Mouse (Mus musculus) thymus, adult 2 months (tissue): ENCODE measurements around the gene Gpr107.

Source experiments
- CTCF ChIP-seq: fragments of 200-500 bp; IDR thresholded peaks from 2 replicates; pipeline ENCODE4 v1.5.1; 2012; ENCODE audit warnings: mild to moderate bottlenecking, control low read depth, low read length, moderate library complexity, borderline replicate concordance; ENCODE audit not compliant: control insufficient read depth, poor library complexity, insufficient read depth; ENCODE audit errors: extremely low read depth
- POLR2A ChIP-seq: fragments of 200-500 bp; IDR thresholded peaks from 2 replicates; pipeline ENCODE4 v1.6.1; 2012; ENCODE audit warnings: mild to moderate bottlenecking, low read length, control low read depth, moderate library complexity; ENCODE audit not compliant: control insufficient read depth, poor library complexity, insufficient read depth; ENCODE audit errors: extremely low read depth

DNA sequence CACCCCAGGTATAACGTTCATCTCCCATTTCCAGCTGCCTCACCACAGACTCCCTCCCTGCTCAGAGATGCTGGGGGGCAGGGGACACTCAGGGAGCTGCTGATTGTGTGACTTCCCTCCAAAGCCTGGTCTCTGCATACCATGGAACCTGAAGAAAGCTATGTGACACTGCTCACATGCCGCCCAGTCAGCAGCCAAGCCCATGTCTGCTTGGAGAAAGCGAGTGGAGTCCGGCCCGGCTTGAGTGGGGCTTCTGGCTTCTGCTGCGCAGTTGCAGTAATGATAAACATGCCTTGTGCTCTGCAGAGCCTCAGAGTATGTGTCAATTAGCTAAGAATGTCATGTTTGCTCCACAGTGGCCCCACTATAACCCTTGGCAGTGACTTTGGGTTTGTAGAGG, 67.4 kb downstream of the Gpr107 start:
- TF ChIP-seq CTCF: no peak
- no peak for TF ChIP-seq POLR2A
